Mouse (Mus musculus) cerebellum, postnatal 14 days (tissue): ENCODE measurements at regions not wholly inside any gene's neighbourhood (a gene's known extent, or its start where the extent isn't known, plus 50 kb on each side); places are given as distances from the start of the nearest gene placed in this dataset.

Experiments used
- DNase-seq, 2 experiments: peaks; one replicate each; pipeline ENCODE4 v3.0.0; 2021; ENCODE audit warnings: mixed read lengths in 2 of 2

GRCm38 (mm10) chr15:10767535-10767934 is 53.1 kb upstream of the Rai14 start:
- no peak for DNase-seq

- no peak for DNase-seq
These were observed 56.2 kb upstream of the Rai14 start for GRCm38 (mm10) chr15:10770410-10771310.

- DNase-seq: no peak
These were observed 56.9 kb upstream of the Rai14 start for GRCm38 (mm10) chr15:10771311-10771690.

- DNase-seq: no peak
These were observed 65.7 kb upstream of the Rai14 start for GRCm38 (mm10) chr15:10779941-10780620.

- DNase-seq: no peak
These were observed 74.9 kb upstream of the Rai14 start for GRCm38 (mm10) chr15:10789371-10789770.

GRCm38 (mm10) chr15:10790862-10791497 is 76.6 kb upstream of the Rai14 start:
- peak; percentile 22 to 42 for DNase-seq

- peak; percentile 57 to 66 for DNase-seq
These were observed 77.2 kb upstream of the Rai14 start for GRCm38 (mm10) chr15:10791516-10792112.

GRCm38 (mm10) chr15:10792156-10792555 is 77.7 kb upstream of the Rai14 start:
- DNase-seq: no peak

- no peak for DNase-seq
These were observed 80.8 kb upstream of the Rai14 start for GRCm38 (mm10) chr15:10795126-10795792.

- no peak for DNase-seq
These were observed 85.2 kb upstream of the Rai14 start for GRCm38 (mm10) chr15:10799656-10800055.

GRCm38 (mm10) chr15:10814195-10814594 is 99.8 kb upstream of the Rai14 start:
- no peak for DNase-seq

GRCm38 (mm10) chr15:10814709-10815108 is 100.3 kb upstream of the Rai14 start:
- no peak for DNase-seq

GRCm38 (mm10) chr15:10816213-10816621 is 101.8 kb upstream of the Rai14 start:
- no peak for DNase-seq

- peak; percentile 12 to 18 for DNase-seq
These were observed 103.8 kb upstream of the Rai14 start for GRCm38 (mm10) chr15:10818216-10818615.

GRCm38 (mm10) chr15:10818706-10819105 is 104.3 kb upstream of the Rai14 start:
- DNase-seq: no peak

GRCm38 (mm10) chr15:10823933-10824332 is 109.5 kb upstream of the Rai14 start:
- DNase-seq: no peak

- no peak for DNase-seq
These were observed 115.2 kb upstream of the Rai14 start for GRCm38 (mm10) chr15:10829588-10829987.

GRCm38 (mm10) chr15:10830478-10830877 is 116.1 kb upstream of the Rai14 start:
- no peak for DNase-seq

- DNase-seq: no peak
These were observed 116.7 kb upstream of the Rai14 start for GRCm38 (mm10) chr15:10831106-10831505.

GRCm38 (mm10) chr15:10832331-10832730 is 117.9 kb upstream of the Rai14 start:
- DNase-seq: no peak

GRCm38 (mm10) chr15:10833866-10834571 is 118.1 kb upstream of the C1qtnf3 start:
- DNase-seq: no peak
